Mouse (Mus musculus): ENCODE data around the gene Zfp991. TPM values are rescaled to one million over a fixed set of nuclear protein-coding genes. Genes with fewer than 3 reads are reported as not detected.
"Not testable (repeated sequence)": the region's sequence is repeated elsewhere in the genome, so short reads cannot be mapped to it uniquely, and the experiment has no call there.

The Zfp991 gene
- polyA plus RNA-seq, 1 experiment = 1.4 TPM

DNA sequence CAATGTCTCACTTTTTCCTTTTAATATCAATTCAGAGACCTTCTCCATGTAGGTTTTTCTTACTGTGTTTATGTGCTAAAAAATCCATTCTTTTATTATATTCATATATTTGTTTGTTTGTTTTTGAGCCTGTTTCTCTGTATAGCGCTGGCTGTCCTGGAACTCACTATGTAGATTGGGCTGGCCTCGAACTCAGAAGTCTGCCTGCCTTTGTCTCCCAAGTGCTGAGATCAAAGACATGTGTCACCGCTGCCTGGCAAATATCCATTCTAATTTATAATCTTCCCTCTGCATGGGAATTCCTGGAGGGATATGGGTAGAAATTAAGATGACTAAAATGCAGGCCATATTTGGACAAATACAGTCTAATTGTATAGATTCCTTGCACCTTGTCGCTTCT is 85.8 kb downstream of the Zfp991 start:
- not testable (repeated sequence) for H3K4me3 ChIP-seq (ENCODE audit: insufficient read depth, low read length); H3K4me1 ChIP-seq (ENCODE audit: control insufficient read depth, insufficient read depth, low read length); H3K27ac ChIP-seq (ENCODE audit: insufficient read depth, low read length)

DNA sequence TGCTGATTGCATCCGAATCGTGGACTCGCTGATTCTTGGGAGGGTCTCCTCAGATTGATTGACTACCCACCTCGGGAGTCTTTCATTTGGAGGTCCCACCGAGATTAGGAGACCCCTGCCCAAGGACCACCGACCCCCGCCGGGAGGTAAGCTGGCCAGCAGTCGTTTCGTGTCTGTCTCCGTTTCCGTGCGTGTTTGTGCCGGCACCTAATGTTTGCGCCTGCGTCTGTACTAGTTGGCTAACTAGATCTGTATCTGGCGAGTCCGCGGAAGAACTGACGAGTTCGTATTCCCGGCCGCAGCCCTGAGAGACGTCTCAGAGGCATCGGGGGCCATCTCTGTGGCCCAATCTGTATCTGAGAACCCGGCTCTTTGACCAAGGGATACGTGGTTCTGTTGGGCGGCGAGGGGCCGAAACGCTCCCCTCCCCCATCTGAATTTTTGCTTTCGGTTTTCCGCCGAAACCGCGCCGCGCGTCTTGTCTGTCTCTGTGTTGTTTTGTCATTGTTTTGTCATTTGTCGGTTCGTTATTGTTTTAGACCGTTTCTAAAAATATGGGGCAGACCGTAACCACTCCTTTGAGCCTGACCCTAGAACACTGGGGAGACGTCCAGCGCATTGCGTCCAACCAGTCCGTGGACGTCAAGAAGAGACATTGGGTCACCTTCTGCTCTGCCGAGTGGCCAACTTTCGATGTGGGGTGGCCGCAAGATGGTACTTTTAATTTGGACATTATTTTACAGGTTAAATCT is 87.7 kb downstream of the Zfp991 start:
- H3K27ac ChIP-seq (ENCODE audit: insufficient read depth, low read length); H3K4me3 ChIP-seq (ENCODE audit: insufficient read depth, low read length); H3K4me1 ChIP-seq (ENCODE audit: control insufficient read depth, insufficient read depth, low read length): not testable (repeated sequence)

DNA sequence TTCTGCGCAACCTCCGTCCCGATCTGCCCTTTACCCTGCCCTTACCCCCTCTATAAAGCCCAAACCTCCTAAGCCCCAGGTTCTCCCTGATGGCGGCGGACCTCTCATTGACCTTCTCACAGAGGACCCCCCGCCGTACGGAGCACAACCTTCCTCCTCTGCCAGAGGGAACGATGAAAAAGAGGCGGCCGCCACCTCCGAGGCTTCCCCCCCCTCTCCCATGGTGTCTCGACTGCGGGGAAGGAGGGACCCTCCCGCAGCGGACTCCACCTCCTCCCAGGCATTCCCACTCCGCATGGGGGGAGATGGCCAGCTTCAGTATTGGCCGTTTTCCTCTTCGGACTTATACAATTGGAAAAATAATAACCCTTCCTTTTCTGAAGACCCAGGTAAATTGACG is 88.4 kb downstream of the Zfp991 start:
- not testable (repeated sequence) for H3K27ac ChIP-seq (ENCODE audit: insufficient read depth, low read length); H3K4me1 ChIP-seq (ENCODE audit: control insufficient read depth, insufficient read depth, low read length); H3K4me3 ChIP-seq (ENCODE audit: insufficient read depth, low read length)

DNA sequence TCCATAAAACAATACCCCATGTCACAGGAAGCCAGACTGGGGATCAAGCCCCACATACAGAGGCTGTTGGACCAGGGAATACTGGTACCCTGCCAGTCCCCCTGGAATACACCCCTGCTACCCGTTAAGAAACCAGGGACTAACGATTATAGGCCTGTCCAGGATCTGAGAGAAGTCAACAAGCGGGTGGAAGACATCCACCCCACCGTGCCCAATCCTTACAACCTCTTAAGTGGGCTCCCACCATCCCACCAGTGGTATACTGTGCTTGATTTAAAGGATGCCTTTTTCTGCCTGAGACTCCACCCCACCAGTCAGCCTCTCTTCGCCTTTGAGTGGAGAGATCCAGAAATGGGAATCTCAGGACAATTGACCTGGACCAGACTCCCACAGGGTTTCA is 90.2 kb downstream of the Zfp991 start:
- not testable (repeated sequence) for H3K4me1 ChIP-seq (ENCODE audit: control insufficient read depth, insufficient read depth, low read length); H3K27ac ChIP-seq (ENCODE audit: insufficient read depth, low read length); H3K4me3 ChIP-seq (ENCODE audit: insufficient read depth, low read length)

DNA sequence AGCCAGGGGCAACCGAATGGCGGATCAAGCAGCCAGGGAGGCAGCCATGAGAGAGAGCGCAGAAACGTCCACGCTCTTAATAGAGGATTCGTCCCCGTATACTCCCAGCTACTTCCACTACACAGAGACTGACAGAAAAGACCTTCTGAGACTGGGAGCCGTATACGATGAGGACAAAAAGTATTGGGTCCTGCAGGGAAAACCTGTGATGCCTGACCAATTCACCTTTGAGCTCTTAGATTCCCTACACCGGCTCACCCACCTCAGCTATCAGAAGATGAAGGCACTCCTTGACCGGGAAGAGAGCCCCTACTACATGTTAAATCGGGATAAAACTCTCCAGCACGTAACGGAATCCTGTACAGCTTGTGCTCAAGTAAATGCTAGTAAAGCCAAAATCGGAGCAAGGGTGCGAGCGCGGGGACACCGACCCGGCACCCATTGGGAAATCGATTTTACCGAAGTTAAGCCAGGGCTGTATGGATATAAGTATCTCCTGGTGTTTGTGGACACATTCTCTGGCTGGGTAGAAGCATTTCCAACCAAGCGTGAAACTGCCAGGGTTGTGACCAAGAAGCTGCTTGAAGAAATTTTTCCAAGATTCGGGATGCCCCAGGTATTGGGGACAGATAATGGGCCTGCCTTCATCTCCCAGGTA is 92.1 kb downstream of the Zfp991 start:
- H3K27ac ChIP-seq (ENCODE audit: insufficient read depth, low read length); H3K4me3 ChIP-seq (ENCODE audit: insufficient read depth, low read length); H3K4me1 ChIP-seq (ENCODE audit: control insufficient read depth, insufficient read depth, low read length): not testable (repeated sequence)

DNA sequence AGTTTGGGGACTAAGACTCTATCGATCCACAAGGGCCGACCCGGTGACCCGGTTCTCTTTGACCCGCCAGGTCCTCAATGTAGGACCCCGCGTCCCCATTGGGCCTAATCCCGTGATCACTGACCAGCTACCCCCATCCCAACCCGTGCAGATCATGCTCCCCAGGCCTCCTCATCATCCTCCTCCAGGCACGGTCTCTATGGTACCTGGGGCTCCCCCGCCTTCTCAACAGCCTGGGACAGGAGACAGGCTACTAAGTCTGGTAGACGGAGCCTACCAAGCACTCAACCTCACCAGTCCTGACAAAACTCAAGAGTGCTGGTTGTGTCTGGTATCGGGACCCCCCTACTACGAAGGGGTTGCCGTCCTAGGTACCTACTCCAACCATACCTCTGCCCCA is 93.8 kb downstream of the Zfp991 start:
- H3K4me1 ChIP-seq (ENCODE audit: control insufficient read depth, insufficient read depth, low read length); H3K4me3 ChIP-seq (ENCODE audit: insufficient read depth, low read length); H3K27ac ChIP-seq (ENCODE audit: insufficient read depth, low read length): not testable (repeated sequence)

DNA sequence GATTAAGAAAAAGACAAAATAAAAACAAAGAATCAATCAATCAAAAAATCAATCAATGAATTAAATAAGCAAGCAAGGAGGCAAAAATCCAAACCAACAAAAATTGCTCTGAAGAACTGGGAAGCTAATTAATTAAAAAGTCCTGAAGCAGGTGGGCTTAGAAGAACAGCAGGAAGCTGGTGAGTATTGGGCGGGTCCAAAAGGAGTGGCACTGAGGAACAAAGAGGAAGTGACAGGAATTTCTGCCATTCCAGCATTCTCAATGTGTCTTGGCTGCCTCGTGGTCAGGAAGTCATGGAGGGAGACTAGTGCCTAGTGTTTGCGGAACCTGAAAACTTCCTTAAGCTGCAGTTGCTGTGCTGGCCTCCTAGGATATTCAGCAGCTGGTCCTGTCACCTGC is 98.2 kb downstream of the Zfp991 start:
- H3K27ac ChIP-seq (ENCODE audit: insufficient read depth, low read length); H3K4me1 ChIP-seq (ENCODE audit: control insufficient read depth, insufficient read depth, low read length); H3K4me3 ChIP-seq (ENCODE audit: insufficient read depth, low read length): not testable (repeated sequence)

Other genes starting within 250 kb of the Zfp991 start
- gene Gm21411, start 222.4 kb upstream of the Zfp991 start, polyA plus RNA-seq (2012; rRNA removed) = not detected in 2 replicates
- not detected in 2 replicates for gene Zfp989, start 160.1 kb upstream of the Zfp991 start, polyA plus RNA-seq (2012; rRNA removed)
- not detected in 2 replicates for gene Rex2, start 110.2 kb upstream of the Zfp991 start, polyA plus RNA-seq (2012; rRNA removed)
- gene Zfp988, start 173.6 kb downstream of the Zfp991 start, polyA plus RNA-seq (2012; rRNA removed) = 0.15 and 0.25 TPM in 2 replicates
- gene Zfp978, start 229.3 kb downstream of the Zfp991 start, polyA plus RNA-seq (2012; rRNA removed) = not detected in 2 replicates

Measured in cortical plate, adult 2 months (tissue).